Mouse (Mus musculus) testis, adult 2 months (tissue): ENCODE data around the gene Ric8b.

ENCODE experiments used
- CTCF ChIP-seq: fragments of 200-500 bp; IDR thresholded peaks from 2 replicates; pipeline ENCODE4 v1.5.1; 2012; ENCODE audit warnings: low read depth, mild to moderate bottlenecking, inconsistent platforms, low read length, moderate library complexity; ENCODE audit not compliant: control insufficient read depth, insufficient read depth, insufficient replicate concordance
- POLR2A ChIP-seq: fragments of 200-500 bp; IDR thresholded peaks from 2 replicates; pipeline ENCODE4 v1.6.1; 2012; ENCODE audit warnings: low read depth, mild to moderate bottlenecking, inconsistent platforms, low read length, moderate library complexity; ENCODE audit not compliant: control insufficient read depth

- TF ChIP-seq CTCF (no peak), POLR2A (no peak)
These were observed 30.6 kb upstream of the Ric8b start for GRCm38 (mm10) chr10:84886785-84887184.
